In genomic region chr7:107339013-107339412, GRCm38 (mm10) we compare ENCODE assay signal across 18 mouse cellular contexts. TPM values are rescaled to one million over a fixed set of nuclear protein-coding genes. Genes with fewer than 3 reads are reported as not detected.
"Had no signal": no experiment of that assay in that cellular context is flagged by ENCODE, and none has a peak within 500 bp of the region (broad histone marks: within the 10 kb centered on the region; RNA-seq: fewer than 3 reads in every experiment).

No protein-coding gene starts in this region.

- H3K4me2 ChIP-seq: lung, embryonic 14.5 days; midbrain, embryonic 12.5 days; neural tube, embryonic 12.5 days; stomach, embryonic 15.5 days had no signal

- H3K4me3 ChIP-seq: midbrain, embryonic 10.5 days; midbrain, embryonic 12.5 days; neural tube, embryonic 12.5 days; stomach, embryonic 15.5 days had no signal

- H3K9ac ChIP-seq: lung, embryonic 14.5 days; midbrain, embryonic 12.5 days; neural tube, embryonic 12.5 days; stomach, embryonic 15.5 days had no signal

- H3K4me1 ChIP-seq: midbrain, embryonic 10.5 days; midbrain, embryonic 12.5 days; neural tube, embryonic 12.5 days; stomach, embryonic 15.5 days had no signal

- DNase-seq: lung, adult 18-20 months; lung, embryonic 14.5 days; lung, postnatal 10 days; lung, postnatal 4 days; midbrain, embryonic 14.5 days; right cerebral cortex, postnatal 14 days; thymus, adult 2 months; thymus, postnatal 25 days; thymus, postnatal 4 days had no signal

- H3K9me3 ChIP-seq: midbrain, embryonic 10.5 days; midbrain, embryonic 12.5 days; neural tube, embryonic 12.5 days; stomach, embryonic 15.5 days had no signal

- H3K36me3 ChIP-seq: midbrain, embryonic 10.5 days; midbrain, embryonic 12.5 days; neural tube, embryonic 12.5 days; stomach, embryonic 15.5 days had no signal

- H3K27me3 ChIP-seq: midbrain, embryonic 12.5 days; neural tube, embryonic 12.5 days; stomach, embryonic 15.5 days had no signal

- H3K27ac ChIP-seq: midbrain, embryonic 10.5 days; midbrain, embryonic 12.5 days; neural tube, embryonic 12.5 days; stomach, embryonic 15.5 days; stomach, postnatal 0 days had no signal

RNA-seq across cellular contexts. Expression of gene Syt9, which starts 31.5 kb away (rescaled TPM):
- total RNA-seq: megakaryocyte, adult 5-6 weeks; megakaryocyte-erythroid progenitor cell, adult 5-6 weeks; monocyte, adult 5-6 weeks; neutrophil, adult 5-6 weeks had no signal
